ENCODE assay signal across 20 mouse cellular contexts in genomic region chr4:135546008-135546407, GRCm38 (mm10). TPM values are rescaled to one million over a fixed set of nuclear protein-coding genes. Genes with fewer than 3 reads are reported as not detected.
A peak's percentile ranks its signal among the peaks of the same experiment; 100 is the strongest.
DNase-seq lines count a peak whose midpoint lies in the region; ATAC-seq and TF ChIP-seq lines count a peak whose summit lies in the region.
"Had no signal": no experiment of that assay in that cellular context is flagged by ENCODE, and none has a peak within 500 bp of the region (broad histone marks: within the 10 kb centered on the region; RNA-seq: fewer than 3 reads in every experiment).

No protein-coding gene starts in this region.

- H3K27ac ChIP-seq in heart, embryonic 15.5 days, result peak overlapping the region; percentile 23; the same call in 1 of the 2 replicates
- peak overlapping the region; percentile 80; the same call in 1 of the 2 replicates for H3K27ac ChIP-seq in ES-E14 (ENCODE audit: insufficient read depth, low read depth, low read length, poor library complexity, severe bottlenecking)
- H3K27ac ChIP-seq in lung, embryonic 15.5 days, result peak overlapping the region; percentile 90
- H3K27ac ChIP-seq: layer of hippocampus, adult 2 months; liver, embryonic 15.5 days; midbrain, embryonic 15.5 days; neural tube, embryonic 15.5 days had no signal

- no peaks in the 10 kb centered on the region for H3K36me3 ChIP-seq in heart, embryonic 15.5 days
- peaks cover 8% of the 10 kb centered on the region for H3K36me3 ChIP-seq in ES-E14 (ENCODE audit: control insufficient read depth, insufficient read depth, low read length, poor library complexity, severe bottlenecking)
- H3K36me3 ChIP-seq in lung, embryonic 15.5 days, result no peaks in the 10 kb centered on the region
- H3K36me3 ChIP-seq: forebrain, embryonic 10.5 days; limb, embryonic 15.5 days; liver, embryonic 15.5 days; midbrain, embryonic 15.5 days; neural tube, embryonic 15.5 days had no signal

- no peak overlapping the region for H3K9ac ChIP-seq in heart, embryonic 15.5 days
- H3K9ac ChIP-seq in ES-E14 (ENCODE audit: insufficient read depth, low read depth, low read length, poor library complexity, severe bottlenecking), result peak overlapping the region; percentile 23; the same call in 1 of the 2 replicates
- no peak overlapping the region for H3K9ac ChIP-seq in lung, embryonic 15.5 days
- H3K9ac ChIP-seq: limb, embryonic 15.5 days; liver, embryonic 15.5 days; midbrain, embryonic 15.5 days; neural tube, embryonic 15.5 days had no signal

- 81% methylated on average over 7 of the region's 7 CpGs for WGBS in heart, embryonic 15.5 days
- 58% methylated on average over 7 of the region's 7 CpGs for WGBS in lung, embryonic 15.5 days

- H3K4me2 ChIP-seq in heart, embryonic 15.5 days, result no peak overlapping the region
- peak overlapping the region; percentile 10; the same call in 1 of the 2 replicates for H3K4me2 ChIP-seq in lung, embryonic 15.5 days

- no peak for ATAC-seq in heart, embryonic 15.5 days (replicated peaks; ENCODE audit: insufficient number of reproducible peaks, insufficient read depth, low FRiP score, low read depth)
- peak; percentile 57 for ATAC-seq in lung, embryonic 15.5 days (ENCODE audit: borderline replicate concordance, extremely low read depth, low FRiP score, low TSS enrichment)
- ATAC-seq: midbrain, embryonic 15.5 days had no signal

- in situ Hi-C loops in ES-E14 (cut with MboI; ENCODE audit: low sequenced_read_pairs in 2 of 2, unreplicated experiment in 2 of 2), result no loop called here

- H3K4me1 ChIP-seq in heart, embryonic 15.5 days (replicated peaks), result peaks cover 60% of the 10 kb centered on the region
- H3K4me1 ChIP-seq in ES-E14 (ENCODE audit: control insufficient read depth in 2 of 2, insufficient read depth in 2 of 2, low read length in 2 of 2, poor library complexity in 1 of 2), result peaks cover 19 to 53% of the 10 kb centered on the region in 2 experiments
- peaks cover 59% of the 10 kb centered on the region for H3K4me1 ChIP-seq in lung, embryonic 15.5 days

- H3K4me3 ChIP-seq in heart, embryonic 15.5 days, result no peak overlapping the region
- H3K4me3 ChIP-seq in ES-E14 (ENCODE audit: insufficient read depth in 1 of 2, low read depth in 1 of 2, low read length in 2 of 2, poor library complexity in 1 of 2, severe bottlenecking in 1 of 2), result peak overlapping the region; percentile 37 to 39; a peak in 2 of 4 replicates
- no peak overlapping the region for H3K4me3 ChIP-seq in lung, embryonic 15.5 days
- H3K4me3 ChIP-seq: layer of hippocampus, adult 2 months; midbrain, embryonic 15.5 days; neural tube, embryonic 15.5 days had no signal

- H3K27me3 ChIP-seq in heart, embryonic 15.5 days, result no peaks in the 10 kb centered on the region
- no peaks in the 10 kb centered on the region for H3K27me3 ChIP-seq in lung, embryonic 15.5 days
- H3K27me3 ChIP-seq: limb, embryonic 15.5 days; midbrain, embryonic 15.5 days; neural tube, embryonic 15.5 days had no signal

- intact Hi-C loops in heart, postnatal 36 days (cut with DNase I), result no loop called here

- no peak for DNase-seq in heart, postnatal 36 days
- DNase-seq in ES-E14 (ENCODE audit: low read depth, low spot score), result no peak
- peak; percentile 66 to 82 for DNase-seq in lung, postnatal 4 days
- DNase-seq in spleen, adult 12 weeks (ENCODE audit: low spot score), result no peak
- DNase-seq in right cerebral cortex, postnatal 36 days (ENCODE audit: low spot score in 2 of 2), result no peak
- DNase-seq: cerebellum, adult 9-11 months; heart, adult 11 months; kidney, adult 2 months; right cerebral cortex, postnatal 25 days had no signal

- no peaks in the 10 kb centered on the region for H3K9me3 ChIP-seq in heart, embryonic 15.5 days (replicated peaks)
- no peaks in the 10 kb centered on the region for H3K9me3 ChIP-seq in ES-E14 (ENCODE audit: control insufficient read depth, insufficient read depth, low read depth, low read length)
- no peaks in the 10 kb centered on the region for H3K9me3 ChIP-seq in lung, embryonic 15.5 days
- H3K9me3 ChIP-seq: forebrain, embryonic 10.5 days; limb, embryonic 15.5 days; liver, embryonic 15.5 days; midbrain, embryonic 15.5 days; neural tube, embryonic 15.5 days had no signal

TF ChIP-seq in ES-E14, 5 proteins besides CTCF, POLR2A, EP300 and RAD21:
- TF ChIP-seq MAFK (IDR thresholded peaks at IDR 0.05; ENCODE audit: insufficient read depth, low read depth, low read length) (no peak), ZNF384 (IDR thresholded peaks at IDR 0.05; ENCODE audit: low read depth, low read length) (no peak), ZC3H11A (IDR thresholded peaks at IDR 0.05; ENCODE audit: borderline replicate concordance, low read depth, low read length) (no peak), HCFC1 (IDR thresholded peaks at IDR 0.05; ENCODE audit: borderline replicate concordance, insufficient read depth, low read length) (no peak), CHD2 (IDR thresholded peaks at IDR 0.05; ENCODE audit: low read depth, low read length) (no peak)

RNA-seq across cellular contexts. Expression of gene Grhl3, which starts 27.4 kb away (rescaled TPM):
- polyA plus RNA-seq in heart, embryonic 15.5 days (2015; fragmentation: Nextera tagmentation; extraction: Ambion mirVana), result 5.4 and 5.9 TPM in 2 replicates
- total RNA-seq in heart, postnatal 36 days (2021), result not detected
- 6.2 and 6.7 TPM in 2 replicates for total RNA-seq in ES-E14 (2012; rRNA removed)
- polyA plus RNA-seq in lung, embryonic 15.5 days (2015; fragmentation: Nextera tagmentation; extraction: Ambion mirVana), result 4.3 and 4.8 TPM in 2 replicates
- total RNA-seq: megakaryocyte-erythroid progenitor cell, adult 5-6 weeks; MEL had no signal

RNA-seq across cellular contexts. Expression of gene Nipal3, which starts 51.2 kb away (rescaled TPM):
- polyA plus RNA-seq in heart, embryonic 15.5 days (2015; fragmentation: Nextera tagmentation; extraction: Ambion mirVana), result 4.1 and 5.2 TPM in 2 replicates
- total RNA-seq in heart, postnatal 36 days (2021), result 10 to 100 TPM; 36.9 to 42.6 TPM
- 15.3 and 35.0 TPM in 2 replicates for total RNA-seq in ES-E14 (2012; rRNA removed)
- polyA plus RNA-seq in lung, embryonic 15.5 days (2015; fragmentation: Nextera tagmentation; extraction: Ambion mirVana), result 5.2 and 5.7 TPM in 2 replicates

RNA-seq across cellular contexts. Expression of gene Stpg1, which starts 51.4 kb away (rescaled TPM):
- 0.34 and 0.43 TPM in 2 replicates for polyA plus RNA-seq in heart, embryonic 15.5 days (2015; fragmentation: Nextera tagmentation; extraction: Ambion mirVana)
- under 1 TPM in 1 of 2 experiments, not detected in 1; 0.38 TPM for total RNA-seq in heart, postnatal 36 days (2021)
- total RNA-seq in ES-E14 (2012; rRNA removed), result 0.09 and 0.26 TPM in 2 replicates
- polyA plus RNA-seq in lung, embryonic 15.5 days (2015; fragmentation: Nextera tagmentation; extraction: Ambion mirVana), result 0.37 and 0.64 TPM in 2 replicates
- total RNA-seq: gastrocnemius, adult 8-10 months; megakaryocyte-erythroid progenitor cell, adult 5-6 weeks; MEL had no signal
- polyA plus RNA-seq: liver, embryonic 15.5 days had no signal

Comparison
In these comparisons a context has a peak if more than half of its experiments do, and no peak if none do; other contexts are left out.
1. H3K27ac ChIP-seq: peak in every context shown above with its lines; median percentile 90 in lung, embryonic 15.5 days; 80 in ES-E14; 23 in heart, embryonic 15.5 days.
2. H3K4me3 ChIP-seq: peak in ES-E14 (2 of 2); none in heart, embryonic 15.5 days (single experiment) and lung, embryonic 15.5 days (single experiment).
3. DNase-seq: peak in lung, postnatal 4 days (2 of 2); none in heart, postnatal 36 days (0 of 2), ES-E14 (single experiment), spleen, adult 12 weeks (single experiment) and right cerebral cortex, postnatal 36 days (0 of 2).